Mouse (Mus musculus): ENCODE measurements around the gene Tcf19. TPM values are rescaled to one million over a fixed set of nuclear protein-coding genes. Genes with fewer than 3 reads are reported as not detected.
"Not testable (repeated sequence)": the region's sequence is repeated elsewhere in the genome, so short reads cannot be mapped to it uniquely, and the experiment has no call there.

The Tcf19 gene
- polyA plus RNA-seq, 1 experiment from 2014 or later, result 68.7 TPM

- 6% methylated on average over 12 of the region's 12 CpGs for WGBS
- Histone ChIP-seq H3K27me3 (replicated peaks; ENCODE audit: control insufficient read depth, insufficient read depth, low read length) (no peaks in the 10 kb centered on the region), H3K9me3 (ENCODE audit: control insufficient read depth, low read length) (no peaks in the 10 kb centered on the region), H3K4me3 (ENCODE audit: low read depth, low read length) (peak overlapping the region; percentile 61), H3K27ac (ENCODE audit: low read depth) (peak overlapping the region; percentile 47; the same call in 1 of the 2 replicates), H3K9ac (ENCODE audit: low read length) (peak overlapping the region; percentile 53), H3K36me3 (ENCODE audit: control insufficient read depth, insufficient read depth, low read length) (peaks cover 13% of the 10 kb centered on the region), H3K4me2 (ENCODE audit: low read length) (peak overlapping the region; percentile 83), H3K4me1 (replicated peaks; ENCODE audit: control insufficient read depth, insufficient read depth, low read length) (peaks cover 22% of the 10 kb centered on the region; the same call in 1 of the 2 replicates)
- ATAC-seq (replicated peaks; ENCODE audit: low FRiP score, low TSS enrichment, low read depth), result no peak
- peak; percentile 59 for DNase-seq (ENCODE audit: low spot score)
Observed at GRCm38 (mm10) chr17:35517526-35517925, 902 bp upstream of the Tcf19 start.

- Histone ChIP-seq H3K36me3 (ENCODE audit: control insufficient read depth, insufficient read depth, low read length) (peaks cover 10% of the 10 kb centered on the region; the same call in 1 of the 2 replicates), H3K9me3 (ENCODE audit: control insufficient read depth, low read length) (no peaks in the 10 kb centered on the region), H3K27ac (ENCODE audit: low read depth) (no peak overlapping the region), H3K4me2 (ENCODE audit: low read length) (peak overlapping the region; percentile 70), H3K4me3 (ENCODE audit: low read depth, low read length) (peak overlapping the region; percentile 61), H3K9ac (ENCODE audit: low read length) (peak overlapping the region; percentile 55), H3K4me1 (replicated peaks; ENCODE audit: control insufficient read depth, insufficient read depth, low read length) (peaks cover 22% of the 10 kb centered on the region; the same call in 1 of the 2 replicates), H3K27me3 (replicated peaks; ENCODE audit: control insufficient read depth, insufficient read depth, low read length) (no peaks in the 10 kb centered on the region)
- no peak for DNase-seq (ENCODE audit: low spot score)
- 7% methylated on average over 25 of the region's 25 CpGs for WGBS
- ATAC-seq (replicated peaks; ENCODE audit: low FRiP score, low TSS enrichment, low read depth), result peak; percentile 14
Observed at GRCm38 (mm10) chr17:35515911-35516640, 548 bp downstream of the Tcf19 start.

- Histone ChIP-seq H3K9ac (ENCODE audit: low read length) (peak overlapping the region; percentile 55), H3K36me3 (ENCODE audit: control insufficient read depth, insufficient read depth, low read length) (peaks cover 10% of the 10 kb centered on the region; the same call in 1 of the 2 replicates), H3K9me3 (ENCODE audit: control insufficient read depth, low read length) (no peaks in the 10 kb centered on the region), H3K27ac (ENCODE audit: low read depth) (no peak overlapping the region), H3K4me3 (ENCODE audit: low read depth, low read length) (peak overlapping the region; percentile 61), H3K4me1 (replicated peaks; ENCODE audit: control insufficient read depth, insufficient read depth, low read length) (peaks cover 22% of the 10 kb centered on the region; the same call in 1 of the 2 replicates), H3K27me3 (replicated peaks; ENCODE audit: control insufficient read depth, insufficient read depth, low read length) (no peaks in the 10 kb centered on the region), H3K4me2 (ENCODE audit: low read length) (peak overlapping the region; percentile 70)
- DNase-seq (ENCODE audit: low spot score) (no peak), ATAC-seq (replicated peaks; ENCODE audit: low FRiP score, low TSS enrichment, low read depth) (no peak)
- WGBS, result 54% methylated on average over 6 of the region's 6 CpGs
Observed at GRCm38 (mm10) chr17:35514756-35515155, 1.9 kb downstream of the Tcf19 start.

DNA sequence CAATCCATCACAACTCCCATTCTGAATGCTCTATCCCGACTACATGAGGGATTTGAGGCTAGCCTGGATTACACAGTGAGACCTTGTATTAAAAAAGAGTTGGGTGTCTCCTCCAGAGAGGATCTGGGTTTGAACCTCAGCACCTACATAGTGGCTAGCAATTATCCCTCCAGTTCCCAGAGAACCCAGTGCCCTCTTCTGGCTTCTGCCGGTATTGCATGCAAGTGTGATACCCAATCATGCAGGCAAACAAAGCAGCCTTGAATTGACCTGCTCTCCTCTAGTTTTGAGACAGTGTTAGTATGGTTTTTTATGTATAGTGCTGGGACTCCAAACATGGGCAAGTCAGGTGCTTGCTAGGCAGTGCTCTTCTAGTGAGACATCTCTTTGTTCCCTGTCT, 2.7 kb downstream of the Tcf19 start:
- Histone ChIP-seq H3K4me1 (replicated peaks; ENCODE audit: control insufficient read depth, insufficient read depth, low read length) (peaks cover 22% of the 10 kb centered on the region; the same call in 1 of the 2 replicates), H3K27ac (ENCODE audit: low read depth) (no peak overlapping the region), H3K27me3 (replicated peaks; ENCODE audit: control insufficient read depth, insufficient read depth, low read length) (no peaks in the 10 kb centered on the region), H3K4me3 (ENCODE audit: low read depth, low read length) (no peak overlapping the region), H3K9me3 (ENCODE audit: control insufficient read depth, low read length) (no peaks in the 10 kb centered on the region), H3K9ac (ENCODE audit: low read length) (no peak overlapping the region), H3K4me2 (ENCODE audit: low read length) (peak overlapping the region; percentile 70), H3K36me3 (ENCODE audit: control insufficient read depth, insufficient read depth, low read length) (peaks cover 10% of the 10 kb centered on the region; the same call in 1 of the 2 replicates)
- WGBS, result 18% methylated on average over 2 of the region's 2 CpGs
- DNase-seq (ENCODE audit: low spot score) (peak; percentile 92), ATAC-seq (replicated peaks; ENCODE audit: low FRiP score, low TSS enrichment, low read depth) (no peak)

GRCm38 (mm10) chr17:35512916-35513626, 3.6 kb downstream of the Tcf19 start:
- H3K4me1 ChIP-seq (replicated peaks; ENCODE audit: control insufficient read depth, insufficient read depth, low read length), result peaks cover 18% of the 10 kb centered on the region; the same call in 1 of the 2 replicates
- 96% methylated on average over 7 of the region's 7 CpGs for WGBS
- no peak overlapping the region for H3K27ac ChIP-seq (ENCODE audit: low read depth)
- H3K4me3 ChIP-seq (ENCODE audit: low read depth, low read length), result no peak overlapping the region
- no peaks in the 10 kb centered on the region for H3K9me3 ChIP-seq (ENCODE audit: control insufficient read depth, low read length)
- no peak for DNase-seq (ENCODE audit: low spot score)
- 0 out of 2 replicates have a peak, but pooled peaks cover under 1% of the 10 kb centered on the region for H3K27me3 ChIP-seq (replicated peaks; ENCODE audit: control insufficient read depth, insufficient read depth, low read length)
- no peak overlapping the region for H3K4me2 ChIP-seq (ENCODE audit: low read length)
- no peak for ATAC-seq (replicated peaks; ENCODE audit: low FRiP score, low TSS enrichment, low read depth)
- H3K9ac ChIP-seq (ENCODE audit: low read length), result no peak overlapping the region
- H3K36me3 ChIP-seq (ENCODE audit: control insufficient read depth, insufficient read depth, low read length), result peaks cover 10% of the 10 kb centered on the region; the same call in 1 of the 2 replicates

- ATAC-seq (replicated peaks; ENCODE audit: low FRiP score, low TSS enrichment, low read depth), result no peak
- peak; percentile 67 for DNase-seq (ENCODE audit: low spot score)
Observed at GRCm38 (mm10) chr17:35509284-35509683, 7.3 kb downstream of the Tcf19 start.

DNA sequence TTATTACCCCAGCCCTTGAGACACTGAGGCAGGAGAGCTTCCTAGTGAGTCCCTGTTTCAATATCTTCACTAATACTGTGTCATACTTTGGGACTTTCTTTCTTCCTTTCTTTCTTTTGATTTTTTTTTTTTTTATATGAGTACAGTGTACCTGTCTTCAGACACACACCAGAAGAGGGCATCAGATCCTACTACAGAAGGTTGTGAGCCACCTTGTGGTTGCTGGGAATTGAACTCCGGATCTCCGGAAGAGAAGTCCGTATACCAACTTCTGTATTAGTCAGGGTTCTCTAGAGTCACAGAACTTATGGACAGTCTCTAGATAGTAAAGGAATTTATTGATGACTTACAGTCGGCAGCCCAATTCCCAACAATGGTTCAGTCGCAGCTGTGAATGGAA, 8.3 kb downstream of the Tcf19 start:
- Histone ChIP-seq H3K36me3 (ENCODE audit: control insufficient read depth, insufficient read depth, low read length) (peaks cover 10% of the 10 kb centered on the region; the same call in 1 of the 2 replicates), H3K27me3 (replicated peaks; ENCODE audit: control insufficient read depth, insufficient read depth, low read length) (peaks cover 24% of the 10 kb centered on the region; the same call in 1 of the 2 replicates)
- H3K4me3 ChIP-seq (ENCODE audit: low read depth, low read length); H3K27ac ChIP-seq (ENCODE audit: low read depth); H3K9me3 ChIP-seq (ENCODE audit: control insufficient read depth, low read length); H3K4me1 ChIP-seq (replicated peaks; ENCODE audit: control insufficient read depth, insufficient read depth, low read length); H3K9ac ChIP-seq (ENCODE audit: low read length); DNase-seq (ENCODE audit: low spot score); ATAC-seq (replicated peaks; ENCODE audit: low FRiP score, low TSS enrichment, low read depth); H3K4me2 ChIP-seq (ENCODE audit: low read length): not testable (repeated sequence)
- WGBS, result 45% methylated on average over 5 of the region's 5 CpGs

More at GRCm38 (mm10) chr17:35509284-35509683, 7.3 kb downstream of the Tcf19 start:
- Histone ChIP-seq H3K27ac (ENCODE audit: low read depth) (no peak overlapping the region), H3K9ac (ENCODE audit: low read length) (no peak overlapping the region), H3K36me3 (ENCODE audit: control insufficient read depth, insufficient read depth, low read length) (peaks cover 10% of the 10 kb centered on the region; the same call in 1 of the 2 replicates), H3K4me3 (ENCODE audit: low read depth, low read length) (no peak overlapping the region), H3K9me3 (ENCODE audit: control insufficient read depth, low read length) (no peaks in the 10 kb centered on the region), H3K4me1 (replicated peaks; ENCODE audit: control insufficient read depth, insufficient read depth, low read length) (no peaks in the 10 kb centered on the region; the same call in 1 of the 2 replicates), H3K4me2 (ENCODE audit: low read length) (no peak overlapping the region), H3K27me3 (replicated peaks; ENCODE audit: control insufficient read depth, insufficient read depth, low read length) (peaks cover 24% of the 10 kb centered on the region; the same call in 1 of the 2 replicates)
- WGBS, result 21% methylated on average over 8 of the region's 8 CpGs

- WGBS, result 28% methylated on average over 13 of the region's 13 CpGs
- ATAC-seq (replicated peaks; ENCODE audit: low FRiP score, low TSS enrichment, low read depth) (no peak), DNase-seq (ENCODE audit: low spot score) (no peak)
- Histone ChIP-seq H3K9me3 (ENCODE audit: control insufficient read depth, low read length) (no peaks in the 10 kb centered on the region), H3K4me3 (ENCODE audit: low read depth, low read length) (no peak overlapping the region), H3K27ac (ENCODE audit: low read depth) (no peak overlapping the region), H3K9ac (ENCODE audit: low read length) (no peak overlapping the region), H3K4me2 (ENCODE audit: low read length) (no peak overlapping the region), H3K4me1 (replicated peaks; ENCODE audit: control insufficient read depth, insufficient read depth, low read length) (no peaks in the 10 kb centered on the region), H3K36me3 (ENCODE audit: control insufficient read depth, insufficient read depth, low read length) (peaks cover 5% of the 10 kb centered on the region; the same call in 1 of the 2 replicates), H3K27me3 (replicated peaks; ENCODE audit: control insufficient read depth, insufficient read depth, low read length) (peaks cover 24% of the 10 kb centered on the region; the same call in 1 of the 2 replicates)
Observed at GRCm38 (mm10) chr17:35507556-35508260, 8.9 kb downstream of the Tcf19 start.
